Mouse (Mus musculus) cerebellum, postnatal 4 days (tissue): Measurements from ENCODE around the gene Cwc22.

ENCODE experiments used
- DNase-seq, 2 experiments: peaks; one replicate each; pipeline ENCODE4 v3.0.0; 2022; ENCODE audit warnings: low spot score in 2 of 2, mixed read lengths in 1 of 2

The Cwc22 gene

GRCm38 (mm10) chr2:77945596-77946485 is at the start of gene Cwc22:
Gene Cwc22, minus strand, starts transcription at chr2:77946375.
- DNase-seq, result peak; percentile 79 to 90

DNA sequence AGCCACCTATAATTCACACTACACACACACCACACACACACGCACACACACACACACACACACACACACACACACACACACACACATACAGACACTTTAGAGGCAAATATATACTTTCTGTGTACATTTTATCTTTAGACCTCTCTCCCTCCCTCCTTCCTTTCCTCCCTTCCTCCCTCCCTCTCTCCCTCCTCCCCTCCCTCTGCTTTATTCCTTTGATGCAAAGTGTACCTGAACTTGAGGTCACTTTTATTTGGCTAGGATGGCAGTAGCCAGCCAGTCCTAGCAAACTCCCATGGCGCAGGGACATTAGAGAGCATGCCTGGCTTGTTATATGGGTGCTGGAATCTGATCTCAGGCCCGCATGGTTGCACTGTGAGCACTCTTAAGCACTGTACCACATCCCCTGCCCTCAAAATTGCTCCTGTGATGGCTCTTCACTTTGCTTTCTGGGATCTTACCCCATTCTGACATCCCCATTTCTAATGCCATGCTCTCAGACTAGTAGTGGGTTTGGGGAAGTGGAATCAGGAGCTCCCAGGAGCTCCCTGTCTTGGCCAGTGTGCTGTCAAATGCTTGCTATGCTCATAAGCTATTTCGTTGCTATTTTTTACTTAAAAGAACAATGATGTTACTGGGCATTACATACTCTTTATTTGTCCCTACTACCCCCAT is 47.7 kb upstream of the Cwc22 start:
- DNase-seq, result no peak

- DNase-seq, result no peak
These were observed 46.9 kb upstream of the Cwc22 start for GRCm38 (mm10) chr2:77992951-77993604.

GRCm38 (mm10) chr2:77990820-77991219 is 44.6 kb upstream of the Cwc22 start:
- no peak for DNase-seq

GRCm38 (mm10) chr2:77990121-77990520 is 43.9 kb upstream of the Cwc22 start:
- DNase-seq, result no peak

- DNase-seq, result no peak
These were observed 43.2 kb upstream of the Cwc22 start for GRCm38 (mm10) chr2:77989390-77989789.

DNA sequence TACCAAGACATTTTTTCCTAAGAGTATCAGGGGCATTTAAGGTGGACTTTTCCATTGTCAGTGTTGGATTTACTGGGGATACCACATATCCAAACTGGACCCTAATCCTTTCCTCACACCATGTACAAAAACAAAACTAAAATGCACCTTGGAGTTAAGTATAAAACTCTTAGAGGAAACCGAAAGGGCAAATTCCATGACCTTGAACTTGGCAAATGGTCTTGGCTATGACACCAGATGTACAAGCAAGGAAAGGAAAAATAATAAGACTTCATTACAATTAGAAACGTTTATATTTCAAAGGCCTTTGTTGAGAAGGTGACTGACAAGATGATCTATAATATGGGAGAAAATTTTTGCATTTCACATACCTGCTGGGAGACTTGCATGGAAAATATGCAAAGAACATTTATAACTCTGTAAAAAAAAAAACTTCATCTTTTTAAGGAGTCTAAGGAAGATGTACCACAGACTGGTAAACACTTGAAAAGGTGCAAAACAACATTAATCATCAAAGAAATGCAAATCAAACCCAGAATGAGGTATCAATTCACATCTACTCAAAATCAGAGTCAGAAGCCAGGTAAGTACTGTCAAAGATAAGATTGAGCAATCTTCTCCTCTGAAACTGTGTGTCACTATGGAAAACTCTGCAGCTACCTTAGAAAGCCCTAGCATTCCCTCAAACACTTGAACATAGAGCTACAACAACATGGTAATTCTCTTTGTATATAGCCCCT is 40.0 kb upstream of the Cwc22 start:
- DNase-seq, result no peak

DNA sequence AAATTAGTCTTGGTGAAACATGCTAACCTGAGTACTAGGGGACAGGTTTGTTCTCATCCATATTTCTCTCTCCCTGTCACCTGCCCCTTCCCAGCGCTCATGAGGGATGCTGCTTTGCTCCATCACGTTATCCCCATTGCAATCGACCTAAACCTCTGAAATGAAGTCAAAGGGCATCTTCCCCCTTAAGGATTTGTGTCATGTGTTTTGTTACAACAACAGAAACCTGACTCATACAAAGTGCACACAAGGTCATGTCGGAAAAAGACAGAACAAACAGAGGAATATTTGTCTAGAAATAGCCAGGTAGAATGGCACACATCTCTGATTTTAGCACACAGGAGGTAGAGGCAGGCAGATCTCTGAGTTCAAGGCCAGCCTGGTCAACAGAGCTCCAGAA is 38.0 kb upstream of the Cwc22 start:
- no peak for DNase-seq

GRCm38 (mm10) chr2:77981826-77982225 is 35.7 kb upstream of the Cwc22 start:
- DNase-seq, result no peak

- DNase-seq, result no peak
These were observed 34.5 kb upstream of the Cwc22 start for GRCm38 (mm10) chr2:77980696-77981095.

GRCm38 (mm10) chr2:77979519-77979918 is 33.3 kb upstream of the Cwc22 start:
- no peak for DNase-seq

DNA sequence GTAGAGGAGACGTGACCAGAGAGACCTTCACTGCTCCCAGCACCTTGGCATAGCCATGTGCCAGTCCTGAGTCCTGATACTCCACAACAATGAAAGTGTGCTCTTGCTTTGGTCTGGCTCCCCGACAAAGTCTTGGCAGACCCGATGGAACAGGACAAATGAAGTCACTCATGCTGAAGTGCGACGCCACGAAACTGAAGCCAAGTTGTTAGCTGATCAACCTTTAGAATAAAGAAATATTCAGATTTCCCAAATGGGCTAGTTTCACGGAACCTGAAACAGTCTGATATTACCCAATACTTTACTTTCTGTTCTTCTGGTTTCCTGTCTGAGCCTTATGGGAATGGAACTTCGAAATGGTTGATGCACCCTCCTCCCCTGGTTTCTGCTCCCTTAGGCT is 32.9 kb upstream of the Cwc22 start:
- DNase-seq, result no peak

DNA sequence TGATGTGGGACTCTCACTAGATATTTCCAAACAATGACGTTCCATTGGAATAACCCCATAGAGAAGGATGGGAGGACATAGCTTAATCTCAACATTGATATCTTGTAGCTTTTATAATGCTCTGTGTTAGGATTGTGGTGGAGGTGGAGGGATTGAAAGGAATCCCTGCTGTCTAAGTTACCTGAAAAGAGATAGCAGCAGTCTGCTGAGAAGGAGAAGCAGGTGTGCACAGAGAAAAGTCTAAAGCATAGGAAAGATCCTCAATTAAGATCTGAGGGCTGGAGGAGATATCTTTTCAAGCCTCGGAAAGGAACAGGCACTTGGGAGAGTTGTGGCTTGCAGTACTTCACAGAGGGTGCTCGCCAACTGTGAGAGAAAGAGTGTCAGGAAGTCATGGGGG is 32.1 kb upstream of the Cwc22 start:
- DNase-seq, result no peak

DNA sequence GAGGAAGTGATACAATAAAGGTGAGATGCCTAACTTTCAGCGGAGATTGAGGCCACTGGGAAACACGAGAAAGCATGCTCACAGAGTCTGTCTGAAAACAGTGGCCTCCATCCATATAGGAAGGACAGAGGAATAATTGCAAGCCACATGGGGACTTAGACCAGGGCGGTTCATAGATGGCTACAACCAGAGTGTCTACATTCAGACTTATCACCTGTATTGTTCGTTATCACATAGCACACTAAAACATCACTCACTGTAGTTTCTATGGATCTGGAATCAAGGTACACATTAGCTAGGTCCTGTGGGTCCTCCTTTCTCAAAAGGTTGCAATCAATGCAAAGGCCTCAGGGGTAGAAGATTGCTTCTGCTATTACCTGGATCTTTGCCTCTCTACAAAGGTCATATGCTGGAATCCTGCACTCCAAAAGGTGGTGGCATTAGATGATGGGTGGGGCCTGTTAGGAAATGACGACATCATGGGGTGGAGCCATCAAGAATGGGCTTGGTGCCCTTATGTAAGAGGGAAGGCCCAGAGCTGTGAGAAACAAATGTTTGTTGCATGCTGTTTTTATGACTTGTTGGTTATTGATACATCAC is 30.2 kb upstream of the Cwc22 start:
- DNase-seq, result no peak

DNA sequence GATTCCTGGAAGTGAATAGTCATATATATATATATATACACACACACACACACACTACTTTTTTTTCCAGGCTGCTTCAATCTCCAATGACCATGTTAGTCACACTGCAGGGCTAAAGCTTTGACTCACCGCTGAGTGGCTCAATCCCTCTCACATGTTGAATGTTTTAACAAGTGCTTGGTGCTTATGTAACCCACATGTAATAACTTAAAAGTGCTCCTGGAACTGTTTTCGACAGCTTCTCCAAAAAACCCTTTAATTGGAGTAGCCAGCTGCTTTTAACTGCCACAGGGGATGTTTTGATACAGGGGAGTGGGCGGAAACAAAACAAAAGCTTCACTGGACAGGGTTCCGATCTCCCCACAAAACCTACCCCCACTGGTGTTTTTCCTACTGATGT is 29.4 kb upstream of the Cwc22 start:
- no peak for DNase-seq

DNA sequence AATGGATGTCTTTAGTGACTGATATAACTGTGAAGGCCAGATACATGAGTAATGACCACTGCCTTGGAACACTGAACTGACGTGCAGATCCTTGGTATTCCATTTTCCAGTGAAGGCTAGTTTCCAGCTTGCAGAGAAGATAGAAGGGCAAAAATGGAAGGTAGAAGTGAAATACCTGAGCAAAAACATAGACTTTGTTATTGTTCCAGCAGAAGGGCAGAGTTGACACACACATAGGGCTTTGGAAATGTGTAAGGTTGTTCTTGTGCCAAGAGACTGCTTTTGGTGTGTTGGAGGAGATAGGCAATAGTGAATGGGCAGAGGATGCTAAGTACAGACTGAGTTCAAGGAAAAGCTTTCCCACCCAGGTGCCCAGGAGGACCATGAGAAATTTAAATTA is 28.8 kb upstream of the Cwc22 start:
- DNase-seq, result no peak

GRCm38 (mm10) chr2:77974366-77974765 is 28.2 kb upstream of the Cwc22 start:
- no peak for DNase-seq

GRCm38 (mm10) chr2:77973296-77973695 is 27.1 kb upstream of the Cwc22 start:
- no peak for DNase-seq

- no peak for DNase-seq
These were observed 26.4 kb upstream of the Cwc22 start for GRCm38 (mm10) chr2:77972541-77972940.

GRCm38 (mm10) chr2:77971871-77972270 is 25.7 kb upstream of the Cwc22 start:
- no peak for DNase-seq

- no peak for DNase-seq
These were observed 25.2 kb upstream of the Cwc22 start for GRCm38 (mm10) chr2:77971361-77971760.

- DNase-seq, result no peak
These were observed 24.4 kb upstream of the Cwc22 start for GRCm38 (mm10) chr2:77970556-77970955.
